Mouse (Mus musculus): ENCODE results near the gene Zfp36l2.

GRCm38 (mm10) chr17:84236781-84237557 is 49.2 kb upstream of the Zfp36l2 start:
- TF ChIP-seq CTCF (IDR thresholded peaks at IDR 0.05; ENCODE audit: low read depth, low read length) (no peak), POLR2A (IDR thresholded peaks at IDR 0.05; ENCODE audit: borderline replicate concordance, low read depth, low read length) (no peak)
